Mouse (Mus musculus) neural tube, embryonic 12.5 days (tissue): ENCODE measurements around the gene Fbxl7. TPM values are rescaled to one million over a fixed set of nuclear protein-coding genes. Genes with fewer than 3 reads are reported as not detected.

ENCODE experiments used
- ATAC-seq: fragments of 200-750 bp; cut with Nextera tagmentation; 2 replicates; pipeline ENCODE4 v1.8.0; 2017; ENCODE audit warnings: low read depth, mild to moderate bottlenecking, moderate TSS enrichment, moderate library complexity; ENCODE audit not compliant: low FRiP score
- H3K27ac ChIP-seq: fragments of 300-500 bp; sonication (generic); 2 replicates; pipeline ENCODE4 v1.5.1; 2016
- H3K27me3 ChIP-seq: fragments of 300-500 bp; sonication (generic); replicated peaks from 2 replicates; pipeline ENCODE4 v1.6.1; 2016; ENCODE audit warnings: mild to moderate bottlenecking
- H3K36me3 ChIP-seq: fragments of 300-500 bp; sonication (generic); 2 replicates; pipeline ENCODE4 v1.6.1; 2016; ENCODE audit warnings: mild to moderate bottlenecking
- H3K4me1 ChIP-seq: fragments of 300-500 bp; sonication (generic); 2 replicates; pipeline ENCODE4 v1.6.1; 2016
- H3K4me2 ChIP-seq: fragments of 300-500 bp; sonication (generic); replicated peaks from 2 replicates; pipeline ENCODE4 v1.6.1; 2016; ENCODE audit warnings: mild to moderate bottlenecking
- H3K4me3 ChIP-seq: fragments of 300-500 bp; sonication (generic); 2 replicates; pipeline ENCODE4 v1.5.1; 2016
- H3K9ac ChIP-seq: fragments of 300-500 bp; sonication (generic); 2 replicates; pipeline ENCODE4 v1.6.1; 2016; ENCODE audit warnings: mild to moderate bottlenecking
- H3K9me3 ChIP-seq: fragments of 300-500 bp; sonication (generic); 2 replicates; pipeline ENCODE4 v1.6.1; 2016; ENCODE audit warnings: mild to moderate bottlenecking
- WGBS: fragments of 180-500 bp; shearing (Covaris S2); methylation state at CpG from one replicate; pipeline ENCODE4 v1.1.7; 2016; 5-methylcytosine and 5-hydroxymethylcytosine counted together
- polyA plus RNA-seq: library from polyadenylated mRNA; unstranded; fragments of >200 nt; fragmentation: Nextera tagmentation; extraction: Ambion mirVana; gene quantifications from 2 replicates; pipeline ENCODE4 v1.2.1, GENCODE M21; 2016

Gene Fbxl7
- polyA plus RNA-seq, 1 experiment from 2014 or later: 24.4 TPM

GRCm38 (mm10) chr15:26566076-26566475, 329.3 kb downstream of the Fbxl7 start:
- 87% methylated on average over 2 of the region's 2 CpGs for WGBS
- Histone ChIP-seq H3K36me3 (no peaks in the 10 kb centered on the region), H3K4me1 (no peaks in the 10 kb centered on the region), H3K9me3 (no peaks in the 10 kb centered on the region), H3K27ac (no peak overlapping the region), H3K27me3 (no peaks in the 10 kb centered on the region), H3K4me3 (no peak overlapping the region), H3K9ac (no peak overlapping the region), H3K4me2 (no peak overlapping the region)
- ATAC-seq: no peak

GRCm38 (mm10) chr15:26553620-26554019, 341.8 kb downstream of the Fbxl7 start:
- WGBS: 79% methylated on average over 10 of the region's 10 CpGs
- no peak for ATAC-seq

GRCm38 (mm10) chr15:26533997-26534700, 361.2 kb downstream of the Fbxl7 start:
- Histone ChIP-seq H3K4me2 (no peak overlapping the region), H3K9me3 (no peaks in the 10 kb centered on the region), H3K27me3 (no peaks in the 10 kb centered on the region), H3K4me3 (no peak overlapping the region), H3K27ac (no peak overlapping the region), H3K4me1 (no peaks in the 10 kb centered on the region), H3K9ac (no peak overlapping the region), H3K36me3 (no peaks in the 10 kb centered on the region)
- ATAC-seq: no peak; the same call in 1 of the 2 replicates
- WGBS: 59% methylated on average over 3 of the region's 3 CpGs

More at GRCm38 (mm10) chr15:26553620-26554019, 341.8 kb downstream of the Fbxl7 start:
- Histone ChIP-seq H3K4me1 (no peaks in the 10 kb centered on the region), H3K27me3 (no peaks in the 10 kb centered on the region), H3K4me3 (no peak overlapping the region), H3K4me2 (no peak overlapping the region), H3K9me3 (no peaks in the 10 kb centered on the region), H3K27ac (no peak overlapping the region), H3K36me3 (peaks cover 11% of the 10 kb centered on the region; the same call in 1 of the 2 replicates), H3K9ac (no peak overlapping the region)

- no peak overlapping the region for H3K27ac ChIP-seq
- no peaks in the 10 kb centered on the region for H3K27me3 ChIP-seq
- no peak overlapping the region for H3K4me3 ChIP-seq
- H3K9me3 ChIP-seq: no peaks in the 10 kb centered on the region
- H3K4me1 ChIP-seq: no peaks in the 10 kb centered on the region
- 80% methylated on average over 6 of the region's 6 CpGs for WGBS
- no peak overlapping the region for H3K9ac ChIP-seq
- H3K36me3 ChIP-seq: no peaks in the 10 kb centered on the region
- H3K4me2 ChIP-seq: no peak overlapping the region
- no peak for ATAC-seq
Observed at GRCm38 (mm10) chr15:26519220-26519631, 376.2 kb downstream of the Fbxl7 start.

- H3K4me2 ChIP-seq: no peak overlapping the region
- H3K9ac ChIP-seq: no peak overlapping the region
- no peak overlapping the region for H3K4me3 ChIP-seq
- WGBS: 63% methylated on average over 4 of the region's 4 CpGs
- H3K27ac ChIP-seq: no peak overlapping the region
- H3K4me1 ChIP-seq: no peaks in the 10 kb centered on the region
- no peaks in the 10 kb centered on the region for H3K27me3 ChIP-seq
- no peaks in the 10 kb centered on the region for H3K9me3 ChIP-seq
- ATAC-seq: no peak
- no peaks in the 10 kb centered on the region for H3K36me3 ChIP-seq
Observed at GRCm38 (mm10) chr15:26501024-26501423, 394.4 kb downstream of the Fbxl7 start.
